Mouse (Mus musculus) T-cell, adult 66 days (primary cell): Measurements from ENCODE around the gene Olfr105-ps. TPM values are rescaled to one million over a fixed set of nuclear protein-coding genes. Genes with fewer than 3 reads are reported as not detected.

ENCODE experiments used
- total RNA-seq, 2 experiments: library from RNA; stranded (reverse); gene quantifications; 3 replicates in 1 of 2; 4 replicates in 1 of 2; pipeline ENCODE4 v1.2.4; 2023

The Olfr105-ps gene
- not detected for total RNA-seq

GRCm38 (mm10) chr17:37378733-37379132 is at the start of gene Olfr105-ps:
Gene Olfr105-ps, plus strand, starts transcription at chr17:37379033.

GRCm38 (mm10) chr17:37339598-37339997 is 39.2 kb upstream of the Olfr105-ps start, which contains the start of gene Olfr103:
Gene Olfr103, minus strand, starts transcription at chr17:37339698.

GRCm38 (mm10) chr17:37359282-37359681 is 19.6 kb upstream of the Olfr105-ps start, which contains the start of gene Olfr104-ps:
Gene Olfr104-ps, plus strand, starts transcription at chr17:37359582.

GRCm38 (mm10) chr17:37390093-37390492 is 11.3 kb downstream of the Olfr105-ps start, which contains the start of gene Olfr106-ps:
Gene Olfr106-ps, plus strand, starts transcription at chr17:37390393.

GRCm38 (mm10) chr17:37398926-37399325 is 20.1 kb downstream of the Olfr105-ps start, which contains the start of gene Olfr107:
Gene Olfr107, plus strand, starts transcription at chr17:37399226.

Other genes starting within 250 kb of the Olfr105-ps start
- gene Olfr93, start 217.5 kb upstream of the Olfr105-ps start, total RNA-seq = not detected
- under 1 TPM; 0.61 to 0.65 TPM for gene Ubd, start 185.1 kb upstream of the Olfr105-ps start, total RNA-seq
- not detected for gene Olfr94, start 178.0 kb upstream of the Olfr105-ps start, total RNA-seq
- gene Olfr95, start 165.9 kb upstream of the Olfr105-ps start, total RNA-seq = not detected
- gene Olfr96, start 158.9 kb upstream of the Olfr105-ps start, total RNA-seq = not detected
- not detected for gene Olfr97, start 141.7 kb upstream of the Olfr105-ps start, total RNA-seq
- gene Olfr98, start 115.3 kb upstream of the Olfr105-ps start, total RNA-seq = not detected
- gene H2-M3, start 108.8 kb upstream of the Olfr105-ps start, total RNA-seq = 10 to 100 TPM; 34.4 to 40.3 TPM
- gene Olfr99, start 95.6 kb upstream of the Olfr105-ps start, total RNA-seq = not detected
- gene Olfr101, start 74.7 kb upstream of the Olfr105-ps start, total RNA-seq = not detected
- gene Olfr102, start 62.0 kb upstream of the Olfr105-ps start, total RNA-seq = not detected
- gene Olfr103, start 39.3 kb upstream of the Olfr105-ps start, total RNA-seq = not detected
- gene Olfr104-ps, start 19.5 kb upstream of the Olfr105-ps start, total RNA-seq = not detected
- not detected for gene Olfr106-ps, start 11.4 kb downstream of the Olfr105-ps start, total RNA-seq
- gene Olfr107, start 20.2 kb downstream of the Olfr105-ps start, total RNA-seq = not detected
- not detected for gene Olfr108, start 66.4 kb downstream of the Olfr105-ps start, total RNA-seq
- not detected for gene Olfr109, start 79.9 kb downstream of the Olfr105-ps start, total RNA-seq
- not detected for gene H2-M2, start 104.5 kb downstream of the Olfr105-ps start, total RNA-seq
- not detected for gene Olfr110, start 113.4 kb downstream of the Olfr105-ps start, total RNA-seq
- not detected for gene Olfr111, start 129.0 kb downstream of the Olfr105-ps start, total RNA-seq
- gene Olfr112, start 190.4 kb downstream of the Olfr105-ps start, total RNA-seq = not detected
- gene Olfr113, start 198.6 kb downstream of the Olfr105-ps start, total RNA-seq = not detected
- not detected for gene Olfr114, start 213.7 kb downstream of the Olfr105-ps start, total RNA-seq
- not detected for gene Olfr115, start 248.1 kb downstream of the Olfr105-ps start, total RNA-seq
- gene Olfr116, start 248.2 kb downstream of the Olfr105-ps start, total RNA-seq = not detected